Mouse (Mus musculus) midbrain, embryonic 15.5 days (tissue): ENCODE measurements around the gene Rcc1l. TPM values are rescaled to one million over a fixed set of nuclear protein-coding genes. Genes with fewer than 3 reads are reported as not detected.
A peak's percentile ranks its signal among the peaks of the same experiment; 100 is the strongest.

Experiments
- ATAC-seq: fragments of 200-750 bp; cut with Nextera tagmentation; replicated peaks from 2 replicates; pipeline ENCODE4 v1.8.0; 2017; ENCODE audit warnings: moderate TSS enrichment
- H3K27ac ChIP-seq: fragments of 300-500 bp; sonication (generic); 2 replicates; pipeline ENCODE4 v1.5.1; 2015; ENCODE audit warnings: mild to moderate bottlenecking, inconsistent platforms
- H3K27me3 ChIP-seq: fragments of 300-500 bp; sonication (generic); replicated peaks from 2 replicates; pipeline ENCODE4 v1.6.1; 2015; ENCODE audit warnings: inconsistent platforms
- H3K36me3 ChIP-seq: fragments of 300-500 bp; sonication (generic); replicated peaks from 2 replicates; pipeline ENCODE4 v1.6.1; 2015; ENCODE audit warnings: inconsistent platforms
- H3K4me1 ChIP-seq: fragments of 300-500 bp; sonication (generic); 2 replicates; pipeline ENCODE4 v1.6.1; 2015; ENCODE audit warnings: inconsistent platforms
- H3K4me2 ChIP-seq: fragments of 300-500 bp; sonication (generic); 2 replicates; pipeline ENCODE4 v1.6.1; 2015; ENCODE audit warnings: inconsistent platforms, mild to moderate bottlenecking, moderate library complexity
- H3K4me3 ChIP-seq: fragments of 300-500 bp; sonication (generic); 2 replicates; pipeline ENCODE4 v1.5.1; 2015; ENCODE audit warnings: mild to moderate bottlenecking, inconsistent platforms
- H3K9ac ChIP-seq: fragments of 300-500 bp; sonication (generic); 2 replicates; pipeline ENCODE4 v1.6.1; 2015; ENCODE audit warnings: mild to moderate bottlenecking, inconsistent platforms
- H3K9me3 ChIP-seq: fragments of 300-500 bp; sonication (generic); 2 replicates; pipeline ENCODE4 v1.6.1; 2016; ENCODE audit warnings: inconsistent platforms
- WGBS: fragments of 180-500 bp; shearing (Covaris S2); methylation state at CpG from one replicate; pipeline ENCODE4 v1.1.7; 2015; ENCODE audit warnings: mixed read lengths; 5-methylcytosine and 5-hydroxymethylcytosine counted together
- polyA plus RNA-seq: library from polyadenylated mRNA; unstranded; fragments of >200 nt; fragmentation: Nextera tagmentation; extraction: Ambion mirVana; gene quantifications from 2 replicates; pipeline ENCODE4 v1.2.1, GENCODE M21; 2015

Rcc1l gene
- polyA plus RNA-seq, 1 experiment from 2014 or later = 19.8 TPM

GRCm38 (mm10) chr5:134186059-134186458 is 9.5 kb upstream of the Rcc1l start:
- Histone ChIP-seq H3K4me1 (peaks cover 12% of the 10 kb centered on the region), H3K36me3 (no peaks in the 10 kb centered on the region), H3K4me3 (no peak overlapping the region), H3K9me3 (no peaks in the 10 kb centered on the region), H3K4me2 (no peak overlapping the region), H3K27me3 (no peaks in the 10 kb centered on the region), H3K27ac (no peak overlapping the region), H3K9ac (no peak overlapping the region)
- 92% methylated on average over 3 of the region's 3 CpGs for WGBS
- no peak for ATAC-seq

GRCm38 (mm10) chr5:134183880-134184808 is 7.6 kb upstream of the Rcc1l start, which contains the start of gene Gtf2ird2:
Gene Gtf2ird2, plus strand, starts transcription at chr5:134184019.
- under 1% methylated on average over 92 of the region's 92 CpGs for WGBS
- H3K36me3 ChIP-seq = no peaks in the 10 kb centered on the region
- peak; percentile 96 for ATAC-seq

GRCm38 (mm10) chr5:134183162-134183561 is 6.6 kb upstream of the Rcc1l start:
- Histone ChIP-seq H3K27ac (peak overlapping the region; percentile 95), H3K4me1 (peaks cover 12% of the 10 kb centered on the region), H3K4me3 (peak overlapping the region; percentile 68), H3K4me2 (peak overlapping the region; percentile 90), H3K9me3 (no peaks in the 10 kb centered on the region), H3K9ac (peak overlapping the region; percentile 83), H3K27me3 (no peaks in the 10 kb centered on the region), H3K36me3 (no peaks in the 10 kb centered on the region)
- WGBS = 57% methylated on average over 7 of the region's 7 CpGs
- no peak for ATAC-seq

More at GRCm38 (mm10) chr5:134183880-134184808, 7.6 kb upstream of the Rcc1l start, which contains the start of gene Gtf2ird2:
- H3K4me2 ChIP-seq = peak within 1 kb of the TSS; percentile 90
- H3K4me3 ChIP-seq = peak within 1 kb of the TSS; percentile 68
- H3K27ac ChIP-seq = peak within 1 kb of the TSS; percentile 95
- no peaks in the 10 kb centered on the region for H3K27me3 ChIP-seq
- no peaks in the 10 kb centered on the region for H3K9me3 ChIP-seq
- H3K9ac ChIP-seq = peak within 1 kb of the TSS; percentile 83
- peaks cover 12% of the 10 kb centered on the region for H3K4me1 ChIP-seq

- WGBS = 60% methylated on average over 4 of the region's 4 CpGs
- no peak for ATAC-seq
- Histone ChIP-seq H3K9ac (peak overlapping the region; percentile 83; the same call in 1 of the 2 replicates), H3K27ac (no peak overlapping the region), H3K36me3 (no peaks in the 10 kb centered on the region), H3K9me3 (no peaks in the 10 kb centered on the region), H3K4me1 (peaks cover 12% of the 10 kb centered on the region), H3K4me2 (peak overlapping the region; percentile 90), H3K27me3 (no peaks in the 10 kb centered on the region), H3K4me3 (peak overlapping the region; percentile 68; the same call in 1 of the 2 replicates)
Observed at GRCm38 (mm10) chr5:134182735-134183134, 6.2 kb upstream of the Rcc1l start.

- Histone ChIP-seq H3K36me3 (no peaks in the 10 kb centered on the region), H3K4me2 (no peak overlapping the region), H3K9ac (no peak overlapping the region), H3K4me1 (peaks cover 12% of the 10 kb centered on the region), H3K27me3 (no peaks in the 10 kb centered on the region), H3K9me3 (no peaks in the 10 kb centered on the region), H3K27ac (no peak overlapping the region), H3K4me3 (no peak overlapping the region)
- 59% methylated on average over 3 of the region's 3 CpGs for WGBS
- ATAC-seq = no peak
Observed at GRCm38 (mm10) chr5:134182172-134182571, 5.6 kb upstream of the Rcc1l start.

- Histone ChIP-seq H3K36me3 (no peaks in the 10 kb centered on the region), H3K9ac (no peak overlapping the region), H3K27me3 (no peaks in the 10 kb centered on the region), H3K9me3 (no peaks in the 10 kb centered on the region), H3K4me3 (no peak overlapping the region), H3K4me1 (peaks cover 23% of the 10 kb centered on the region), H3K4me2 (no peak overlapping the region), H3K27ac (no peak overlapping the region)
- no peak for ATAC-seq
- 25% methylated on average over 7 of the region's 7 CpGs for WGBS
Observed at GRCm38 (mm10) chr5:134179871-134180270, 3.3 kb upstream of the Rcc1l start.

GRCm38 (mm10) chr5:134178536-134178935 is 2.0 kb upstream of the Rcc1l start:
- 75% methylated on average over 7 of the region's 7 CpGs for WGBS
- H3K36me3 ChIP-seq = no peaks in the 10 kb centered on the region
- ATAC-seq = no peak
- no peak overlapping the region for H3K4me2 ChIP-seq
- no peak overlapping the region for H3K4me3 ChIP-seq
- peaks cover 26% of the 10 kb centered on the region for H3K4me1 ChIP-seq
- H3K9ac ChIP-seq = no peak overlapping the region
- H3K27me3 ChIP-seq = no peaks in the 10 kb centered on the region
- no peak overlapping the region for H3K27ac ChIP-seq
- no peaks in the 10 kb centered on the region for H3K9me3 ChIP-seq

- H3K4me2 ChIP-seq = peak overlapping the region; percentile 72
- H3K27me3 ChIP-seq = no peaks in the 10 kb centered on the region
- peak overlapping the region; percentile 51 for H3K9ac ChIP-seq
- 11% methylated on average over 10 of the region's 10 CpGs for WGBS
- H3K4me1 ChIP-seq = peaks cover 15% of the 10 kb centered on the region
- peak overlapping the region; percentile 72 for H3K27ac ChIP-seq
- 0 out of 2 replicates have a peak, but pooled peaks have one; percentile 2 for ATAC-seq
- no peaks in the 10 kb centered on the region for H3K9me3 ChIP-seq
- H3K4me3 ChIP-seq = peak overlapping the region; percentile 86
- 0 out of 2 replicates have a peak, but pooled peaks cover 6% of the 10 kb centered on the region for H3K36me3 ChIP-seq
Observed at GRCm38 (mm10) chr5:134175696-134176095, 878 bp downstream of the Rcc1l start.

GRCm38 (mm10) chr5:134173206-134173605 is 3.4 kb downstream of the Rcc1l start:
- Histone ChIP-seq H3K9ac (no peak overlapping the region), H3K27ac (no peak overlapping the region), H3K4me1 (peaks cover 15% of the 10 kb centered on the region), H3K4me3 (no peak overlapping the region), H3K27me3 (no peaks in the 10 kb centered on the region), H3K4me2 (no peak overlapping the region), H3K36me3 (0 out of 2 replicates have a peak, but pooled peaks cover 6% of the 10 kb centered on the region), H3K9me3 (no peaks in the 10 kb centered on the region)
- no peak for ATAC-seq
- 43% methylated on average over 4 of the region's 4 CpGs for WGBS

GRCm38 (mm10) chr5:134170167-134170566 is 6.4 kb downstream of the Rcc1l start:
- Histone ChIP-seq H3K4me1 (peaks cover 8% of the 10 kb centered on the region), H3K27ac (no peak overlapping the region), H3K4me2 (no peak overlapping the region), H3K4me3 (no peak overlapping the region), H3K9ac (no peak overlapping the region), H3K27me3 (no peaks in the 10 kb centered on the region), H3K9me3 (no peaks in the 10 kb centered on the region), H3K36me3 (0 out of 2 replicates have a peak, but pooled peaks cover 6% of the 10 kb centered on the region)
- ATAC-seq = no peak
- 93% methylated on average over 8 of the region's 8 CpGs for WGBS

GRCm38 (mm10) chr5:134169231-134169630 is 7.3 kb downstream of the Rcc1l start:
- ATAC-seq = no peak
- Histone ChIP-seq H3K9me3 (no peaks in the 10 kb centered on the region), H3K9ac (no peak overlapping the region), H3K36me3 (0 out of 2 replicates have a peak, but pooled peaks cover 6% of the 10 kb centered on the region), H3K4me1 (peaks cover 9% of the 10 kb centered on the region), H3K27ac (no peak overlapping the region), H3K4me3 (no peak overlapping the region), H3K27me3 (no peaks in the 10 kb centered on the region), H3K4me2 (no peak overlapping the region)
- WGBS = 92% methylated on average over 10 of the region's 10 CpGs

- Histone ChIP-seq H3K9ac (no peak overlapping the region), H3K4me2 (no peak overlapping the region)
- 90% methylated on average over 9 of the region's 9 CpGs for WGBS
Observed at GRCm38 (mm10) chr5:134168033-134168432, 8.5 kb downstream of the Rcc1l start.

More at GRCm38 (mm10) chr5:134168033-134168432, 8.5 kb downstream of the Rcc1l start:
- Histone ChIP-seq H3K36me3 (peaks cover 6% of the 10 kb centered on the region; the same call in 1 of the 2 replicates), H3K27ac (no peak overlapping the region), H3K9me3 (no peaks in the 10 kb centered on the region), H3K4me3 (no peak overlapping the region), H3K4me1 (peaks cover 9% of the 10 kb centered on the region), H3K27me3 (no peaks in the 10 kb centered on the region)
- no peak for ATAC-seq
